Comparison of ENCODE assay signal across 14 mouse cellular contexts in the genomic region with DNA sequence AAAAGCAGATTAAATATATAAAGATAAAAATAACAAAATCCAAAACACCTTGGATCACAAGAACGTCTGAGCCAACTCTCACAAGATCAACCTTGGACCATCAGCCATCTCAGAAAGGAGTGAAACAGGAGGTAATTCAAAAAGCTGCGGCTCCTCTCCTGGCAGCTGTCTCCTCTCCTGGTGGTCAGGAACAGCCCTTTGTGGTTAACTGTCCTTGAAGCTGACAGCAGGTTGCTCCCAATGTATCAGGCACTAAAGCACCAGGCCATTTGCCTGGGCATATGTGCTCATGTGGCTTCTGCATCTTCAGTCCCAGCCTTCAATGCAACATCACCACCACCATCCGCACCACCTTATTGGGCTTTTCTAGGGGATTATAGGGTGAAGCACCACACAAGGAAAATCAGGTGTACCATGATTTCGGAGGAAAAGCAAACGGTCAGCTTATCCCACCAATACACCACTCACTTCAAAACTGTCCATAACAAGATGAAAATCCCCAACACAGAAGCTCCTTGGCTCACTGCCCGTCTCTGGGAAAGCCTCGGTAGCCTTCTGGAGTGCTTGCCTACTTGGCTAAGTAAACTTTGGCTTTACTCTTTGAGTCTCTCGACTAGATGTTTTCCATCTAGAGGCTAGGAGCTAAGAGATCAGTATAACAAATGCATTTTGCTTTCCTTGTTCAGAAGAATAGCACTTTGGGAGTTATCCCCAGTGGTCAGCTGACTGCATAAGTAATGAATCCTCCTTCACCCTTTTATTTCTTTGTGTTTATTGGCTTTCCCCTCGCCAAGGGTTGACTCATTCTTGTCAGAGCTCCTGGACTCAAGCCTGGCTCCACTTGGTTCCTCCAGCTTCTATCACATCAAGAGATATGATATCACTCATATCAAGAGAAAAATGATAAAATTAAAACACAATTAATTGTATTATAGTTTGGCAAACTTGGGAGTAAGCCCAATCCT. TPM values are rescaled to one million over a fixed set of nuclear protein-coding genes. Genes with fewer than 3 reads are reported as not detected.
DNase-seq lines count a peak whose midpoint lies in the region; ATAC-seq and TF ChIP-seq lines count a peak whose summit lies in the region.
"Had no signal": no experiment of that assay in that cellular context is flagged by ENCODE, and none has a peak within 500 bp of the region (broad histone marks: within the 10 kb centered on the region; RNA-seq: fewer than 3 reads in every experiment).

No protein-coding gene starts in this region.

- no peak overlapping the region for H3K9ac ChIP-seq in heart, embryonic 15.5 days
- H3K9ac ChIP-seq in heart, embryonic 11.5 days (ENCODE audit: low read depth, low read length), result no peak overlapping the region
- H3K9ac ChIP-seq: forebrain, embryonic 13.5 days; midbrain, embryonic 12.5 days; neural tube, embryonic 15.5 days had no signal

- H3K4me1 ChIP-seq in cerebellum, adult 2 months (ENCODE audit: control insufficient read depth, insufficient read depth, low read length), result no peaks in the 10 kb centered on the region; the same call in 1 of the 2 replicates
- no peaks in the 10 kb centered on the region for H3K4me1 ChIP-seq in heart, embryonic 15.5 days (replicated peaks)
- no peaks in the 10 kb centered on the region for H3K4me1 ChIP-seq in heart, embryonic 11.5 days (ENCODE audit: control insufficient read depth, insufficient read depth, low read length)
- peaks cover 9% of the 10 kb centered on the region for H3K4me1 ChIP-seq in lung, adult 2 months (ENCODE audit: control insufficient read depth, insufficient read depth, low read length)
- H3K4me1 ChIP-seq: forebrain, embryonic 13.5 days; midbrain, embryonic 12.5 days; neural tube, embryonic 15.5 days had no signal

- H3K27ac ChIP-seq in cerebellum, adult 2 months (ENCODE audit: insufficient read depth, low read length), result no peak overlapping the region
- 0 out of 2 replicates have a peak overlapping the region, but pooled peaks have one; percentile 25 for H3K27ac ChIP-seq in heart, embryonic 15.5 days
- no peak overlapping the region for H3K27ac ChIP-seq in heart, embryonic 11.5 days (ENCODE audit: low read depth, low read length)
- H3K27ac ChIP-seq: forebrain, embryonic 13.5 days; midbrain, embryonic 12.5 days; neural tube, embryonic 15.5 days had no signal

- peak; percentile 17 to 45 for DNase-seq in cerebellum, adult 2 months
- no peak for DNase-seq in cerebellum, adult 11 months
- peak; percentile 18 for DNase-seq in lung, postnatal 10 days
- DNase-seq in lung, adult 2 months, result no peak
- no peak for DNase-seq in MN1 (ENCODE audit: low spot score)
- DNase-seq: B cell, adult 2 months; kidney, adult 2 months; kidney, postnatal 14 days; thymus, postnatal 4 days had no signal

- no peaks in the 10 kb centered on the region for H3K9me3 ChIP-seq in heart, embryonic 15.5 days (replicated peaks)
- no peaks in the 10 kb centered on the region for H3K9me3 ChIP-seq in heart, embryonic 11.5 days (replicated peaks; ENCODE audit: control insufficient read depth, low read length)
- H3K9me3 ChIP-seq: forebrain, embryonic 13.5 days; midbrain, embryonic 12.5 days; neural tube, embryonic 15.5 days had no signal

- no peak overlapping the region for H3K4me3 ChIP-seq in cerebellum, adult 2 months (replicated peaks; ENCODE audit: insufficient read depth, low read depth, low read length)
- no peak overlapping the region for H3K4me3 ChIP-seq in heart, embryonic 15.5 days
- H3K4me3 ChIP-seq in heart, embryonic 11.5 days (ENCODE audit: low read depth, low read length), result no peak overlapping the region
- H3K4me3 ChIP-seq in lung, adult 2 months (replicated peaks; ENCODE audit: extremely low read depth, low read depth, low read length), result no peak overlapping the region
- H3K4me3 ChIP-seq: forebrain, embryonic 13.5 days; midbrain, embryonic 12.5 days; neural tube, embryonic 15.5 days had no signal

- 26% methylated on average over 9 of the region's 9 CpGs for WGBS in cerebellum, adult 2 months
- 69% methylated on average over 9 of the region's 9 CpGs for WGBS in heart, embryonic 15.5 days
- 78% methylated on average over 9 of the region's 9 CpGs for WGBS in heart, embryonic 11.5 days (ENCODE audit: insufficient replicate concordance)
- WGBS in lung, adult 2 months, result 56% methylated on average over 9 of the region's 9 CpGs

- no peak for TF ChIP-seq CTCF in cerebellum, adult 2 months (IDR thresholded peaks at IDR 0.05; ENCODE audit: borderline replicate concordance, insufficient read depth, low read depth, low read length)
- no peak for TF ChIP-seq CTCF in lung, adult 2 months (IDR thresholded peaks at IDR 0.05; ENCODE audit: insufficient read depth, low read length)

- H3K27me3 ChIP-seq in cerebellum, adult 2 months (ENCODE audit: control insufficient read depth, insufficient read depth, low read length), result no peaks in the 10 kb centered on the region
- no peaks in the 10 kb centered on the region for H3K27me3 ChIP-seq in heart, embryonic 15.5 days
- H3K27me3 ChIP-seq in heart, embryonic 11.5 days (ENCODE audit: control insufficient read depth, insufficient read depth, low read length), result no peaks in the 10 kb centered on the region
- H3K27me3 ChIP-seq: forebrain, embryonic 13.5 days; midbrain, embryonic 12.5 days; neural tube, embryonic 15.5 days had no signal

- no peak for ATAC-seq in heart, embryonic 15.5 days (replicated peaks; ENCODE audit: insufficient number of reproducible peaks, insufficient read depth, low FRiP score, low read depth)
- ATAC-seq in heart, embryonic 11.5 days (replicated peaks; ENCODE audit: insufficient number of reproducible peaks, low FRiP score, low TSS enrichment), result no peak
- ATAC-seq: forebrain, embryonic 13.5 days had no signal

- no peaks in the 10 kb centered on the region for H3K36me3 ChIP-seq in heart, embryonic 15.5 days
- no peaks in the 10 kb centered on the region for H3K36me3 ChIP-seq in heart, embryonic 11.5 days (ENCODE audit: control insufficient read depth, insufficient read depth, low read length)
- H3K36me3 ChIP-seq: midbrain, embryonic 12.5 days; neural tube, embryonic 15.5 days had no signal

- TF ChIP-seq POLR2A in cerebellum, adult 2 months (IDR thresholded peaks at IDR 0.05; ENCODE audit: borderline replicate concordance, insufficient read depth, low read length), result no peak
- no peak for TF ChIP-seq POLR2A in lung, adult 2 months (IDR thresholded peaks at IDR 0.05; ENCODE audit: borderline replicate concordance, extremely low read depth, low read depth, low read length)

- no peak overlapping the region for H3K4me2 ChIP-seq in heart, embryonic 15.5 days
- no peak overlapping the region for H3K4me2 ChIP-seq in heart, embryonic 11.5 days
- H3K4me2 ChIP-seq: forebrain, embryonic 13.5 days; midbrain, embryonic 12.5 days; neural tube, embryonic 15.5 days had no signal

RNA-seq across cellular contexts. Expression of gene Arap2, which starts 26.2 kb away (rescaled TPM):
- polyA plus RNA-seq in cerebellum, adult 2 months (2012; rRNA removed), result 28.0 and 29.1 TPM in 2 replicates
- polyA plus RNA-seq in heart, embryonic 15.5 days (2015; fragmentation: Nextera tagmentation; extraction: Ambion mirVana), result 4.7 and 5.4 TPM in 2 replicates
- 4.2 and 4.7 TPM in 2 replicates for polyA plus RNA-seq in heart, embryonic 11.5 days (2014; fragmentation: Nextera tagmentation; extraction: Ambion mirVana)
- polyA plus RNA-seq in lung, adult 2 months (2012; rRNA removed), result 6.4 and 15.8 TPM in 2 replicates

Comparison
In these comparisons a context has a peak if more than half of its experiments do, and no peak if none do; other contexts are left out.
1. DNase-seq: peak in cerebellum, adult 2 months (2 of 2) and lung, postnatal 10 days (single experiment); none in cerebellum, adult 11 months (single experiment), lung, adult 2 months (single experiment) and MN1 (single experiment).